Mouse (Mus musculus): ENCODE measurements around the gene Hmg20b.

DNA sequence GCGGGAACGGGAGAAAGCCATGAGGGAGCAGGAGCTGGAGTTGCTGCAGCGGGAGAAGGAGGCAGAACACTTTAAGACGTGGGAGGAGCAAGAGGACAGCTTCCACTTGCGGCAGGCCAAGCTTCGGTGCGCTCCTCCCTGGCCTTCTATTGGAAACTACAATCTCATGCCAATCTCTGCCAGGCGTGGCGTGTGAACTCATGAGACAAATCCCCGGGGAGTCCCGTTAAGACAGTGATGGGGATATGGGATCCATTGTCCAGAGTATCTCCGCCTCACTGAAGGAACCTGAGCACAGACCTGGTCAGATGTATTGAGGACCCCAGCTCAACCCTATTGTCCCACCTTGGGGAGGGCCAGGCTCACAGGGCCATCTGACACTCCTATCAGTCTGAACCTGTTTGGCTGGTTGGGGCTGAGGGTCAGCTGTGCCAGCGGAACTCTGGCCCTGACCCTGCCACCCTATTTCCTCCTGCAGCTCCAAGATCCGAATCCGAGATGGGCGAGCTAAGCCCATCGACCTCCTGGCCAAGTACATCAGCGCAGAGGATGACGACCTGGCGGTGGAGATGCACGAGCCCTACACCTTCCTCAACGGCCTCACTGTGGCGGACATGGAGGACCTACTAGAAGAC is 27.0 kb downstream of the Hmg20b start:
- TF ChIP-seq CTCF (IDR thresholded peaks at IDR 0.05; ENCODE audit: control insufficient read depth, insufficient read depth, insufficient read length): no peak
- no peak for TF ChIP-seq MYOG (IDR thresholded peaks at IDR 0.05; ENCODE audit: control insufficient read depth, extremely low read depth, insufficient read length)
- no peak for TF ChIP-seq MAX (IDR thresholded peaks at IDR 0.05)
- TF ChIP-seq USF1 (IDR thresholded peaks at IDR 0.05; ENCODE audit: low read depth): no peak
- TF ChIP-seq CEBPB (IDR thresholded peaks at IDR 0.05; ENCODE audit: low read depth): no peak
- no peak for TF ChIP-seq MYOD1 (IDR thresholded peaks at IDR 0.05; ENCODE audit: control insufficient read depth, insufficient read length, low read depth)
- no peak for TF ChIP-seq FOSL1 (IDR thresholded peaks at IDR 0.05; ENCODE audit: insufficient read depth, low read length, poor library complexity, severe bottlenecking)
